Mouse (Mus musculus) lung, embryonic 16.5 days (tissue): Measurements from ENCODE around the gene Heg1. TPM values are rescaled to one million over a fixed set of nuclear protein-coding genes. Genes with fewer than 3 reads are reported as not detected.

Source experiments
- ATAC-seq: fragments of 200-750 bp; cut with Nextera tagmentation; 2 replicates; pipeline ENCODE4 v1.8.0; 2017; ENCODE audit warnings: low read depth, mild to moderate bottlenecking, moderate library complexity
- H3K27ac ChIP-seq: fragments of 300-500 bp; sonication (generic); 2 replicates; pipeline ENCODE4 v1.5.1; 2014; ENCODE audit warnings: mild to moderate bottlenecking, control low read depth, low read length
- H3K27me3 ChIP-seq: fragments of 300-500 bp; sonication (generic); 2 replicates; pipeline ENCODE4 v1.6.1; 2014; ENCODE audit warnings: low read depth, low read length, mixed read lengths; ENCODE audit not compliant: control insufficient read depth, insufficient read depth
- H3K36me3 ChIP-seq: fragments of 300-500 bp; sonication (generic); 2 replicates; pipeline ENCODE4 v1.6.1; 2014; ENCODE audit warnings: low read length; ENCODE audit not compliant: control insufficient read depth, insufficient read depth
- H3K4me1 ChIP-seq: fragments of 300-500 bp; sonication (generic); replicated peaks from 2 replicates; pipeline ENCODE4 v1.6.1; 2014; ENCODE audit warnings: low read length, mixed read lengths; ENCODE audit not compliant: control insufficient read depth, insufficient read depth
- H3K4me2 ChIP-seq: fragments of 300-500 bp; sonication (generic); 2 replicates; pipeline ENCODE4 v1.6.1; 2014; ENCODE audit warnings: low read depth, low read length, control low read depth
- H3K4me3 ChIP-seq: fragments of 300-500 bp; sonication (generic); 2 replicates; pipeline ENCODE4 v1.5.1; 2014; ENCODE audit warnings: mild to moderate bottlenecking, low read length, control low read depth
- H3K9ac ChIP-seq: fragments of 300-500 bp; sonication (generic); 2 replicates; pipeline ENCODE4 v1.6.1; 2014; ENCODE audit warnings: low read length, control low read depth
- H3K9me3 ChIP-seq: fragments of 300-500 bp; sonication (generic); 2 replicates; pipeline ENCODE4 v1.6.1; 2016; ENCODE audit warnings: low read length; ENCODE audit not compliant: control insufficient read depth
- WGBS: fragments of 180-500 bp; shearing (Covaris S2); extraction: QIAGEN DNeasy Blood & Tissue Kit; methylation state at CpG from one replicate; pipeline ENCODE4 v1.1.7; 2014; 5-methylcytosine and 5-hydroxymethylcytosine counted together
- polyA plus RNA-seq: library from polyadenylated mRNA; unstranded; fragments of >200 nt; fragmentation: Nextera tagmentation; extraction: Ambion mirVana; gene quantifications from 2 replicates; pipeline ENCODE4 v1.2.1, GENCODE M21; 2015

Gene Heg1
- polyA plus RNA-seq, 1 experiment from 2014 or later: 19.2 TPM

DNA sequence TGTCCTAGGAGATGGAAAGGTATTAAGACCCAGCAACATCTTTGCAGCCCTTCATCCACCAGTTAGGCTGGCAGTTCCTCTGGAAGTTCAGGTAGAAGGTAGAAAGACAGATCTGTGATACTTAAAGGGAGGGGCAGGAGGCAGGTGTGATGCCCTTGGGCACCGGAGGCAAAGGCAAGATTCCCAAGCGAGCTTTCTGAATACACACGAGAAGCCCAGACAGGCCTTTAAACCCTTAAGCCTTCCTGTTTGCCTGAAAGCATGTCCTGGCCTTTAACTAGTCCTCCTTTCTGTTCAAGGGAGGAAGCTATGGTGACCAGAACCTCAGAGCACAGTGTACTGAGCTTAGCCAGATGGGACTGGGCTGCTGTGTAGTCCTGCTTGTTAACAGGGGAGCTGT, 1.5 kb upstream of the Heg1 start:
- Histone ChIP-seq H3K36me3 (no peaks in the 10 kb centered on the region), H3K27ac (no peak overlapping the region), H3K27me3 (no peaks in the 10 kb centered on the region), H3K9ac (no peak overlapping the region), H3K4me2 (no peak overlapping the region), H3K4me1 (peaks cover 21% of the 10 kb centered on the region), H3K4me3 (no peak overlapping the region), H3K9me3 (no peaks in the 10 kb centered on the region)
- WGBS: 72% methylated on average over 3 of the region's 3 CpGs
- no peak for ATAC-seq

DNA sequence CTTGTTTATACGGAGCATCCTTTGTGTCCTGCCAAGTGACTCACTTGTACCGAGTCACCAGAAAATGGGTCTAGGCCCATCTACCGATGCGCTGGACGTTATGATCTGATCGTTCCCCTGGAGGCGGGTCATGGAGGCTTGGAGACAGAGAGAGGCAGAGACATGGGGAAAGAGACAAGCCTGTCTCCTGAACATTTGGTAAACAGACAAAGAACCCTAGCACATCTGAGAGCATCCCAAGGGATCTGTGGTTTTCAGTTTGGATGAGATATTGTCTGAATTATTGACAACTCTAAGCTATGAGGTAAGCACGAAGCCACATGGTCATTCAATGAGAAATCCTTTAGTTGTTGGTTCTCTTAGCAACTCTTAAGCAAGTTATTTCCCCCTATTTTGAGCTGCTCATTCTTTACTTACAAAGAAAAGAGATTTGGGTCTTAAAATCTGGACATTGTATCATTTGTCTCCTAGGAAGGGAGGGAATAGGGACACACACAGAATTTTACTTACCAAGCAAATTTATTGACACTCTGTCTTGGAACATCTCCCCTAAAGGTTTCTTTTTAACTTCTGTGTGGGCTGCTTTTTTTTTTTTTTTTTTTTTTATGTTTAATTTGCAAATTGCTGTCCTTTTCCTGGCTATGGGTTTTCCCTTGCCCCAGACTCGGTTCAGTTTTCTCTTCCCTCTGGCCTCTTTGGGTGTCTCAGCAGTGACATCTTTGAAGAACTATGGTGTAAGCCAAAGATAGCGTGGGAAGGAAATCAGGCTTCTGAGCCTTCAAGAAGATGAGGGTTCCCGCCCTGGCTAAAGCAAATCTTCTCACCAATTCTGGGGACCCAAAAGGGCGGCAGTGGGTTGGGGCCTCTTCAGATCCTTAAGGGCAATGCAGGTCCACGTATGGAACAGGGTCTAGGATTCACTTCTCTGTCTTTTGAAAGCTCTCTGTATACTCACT, 686 bp upstream of the Heg1 start:
- H3K27me3 ChIP-seq: no peaks in the 10 kb centered on the region
- 61% methylated on average over 13 of the region's 13 CpGs for WGBS
- peaks cover 21% of the 10 kb centered on the region for H3K4me1 ChIP-seq
- H3K9me3 ChIP-seq: no peaks in the 10 kb centered on the region
- ATAC-seq: peak; percentile 19; the same call in 1 of the 2 replicates
- H3K4me3 ChIP-seq: peak overlapping the region; percentile 80
- peak overlapping the region; percentile 82 for H3K9ac ChIP-seq
- H3K36me3 ChIP-seq: no peaks in the 10 kb centered on the region
- peak overlapping the region; percentile 79 for H3K27ac ChIP-seq
- peak overlapping the region; percentile 72 for H3K4me2 ChIP-seq

DNA sequence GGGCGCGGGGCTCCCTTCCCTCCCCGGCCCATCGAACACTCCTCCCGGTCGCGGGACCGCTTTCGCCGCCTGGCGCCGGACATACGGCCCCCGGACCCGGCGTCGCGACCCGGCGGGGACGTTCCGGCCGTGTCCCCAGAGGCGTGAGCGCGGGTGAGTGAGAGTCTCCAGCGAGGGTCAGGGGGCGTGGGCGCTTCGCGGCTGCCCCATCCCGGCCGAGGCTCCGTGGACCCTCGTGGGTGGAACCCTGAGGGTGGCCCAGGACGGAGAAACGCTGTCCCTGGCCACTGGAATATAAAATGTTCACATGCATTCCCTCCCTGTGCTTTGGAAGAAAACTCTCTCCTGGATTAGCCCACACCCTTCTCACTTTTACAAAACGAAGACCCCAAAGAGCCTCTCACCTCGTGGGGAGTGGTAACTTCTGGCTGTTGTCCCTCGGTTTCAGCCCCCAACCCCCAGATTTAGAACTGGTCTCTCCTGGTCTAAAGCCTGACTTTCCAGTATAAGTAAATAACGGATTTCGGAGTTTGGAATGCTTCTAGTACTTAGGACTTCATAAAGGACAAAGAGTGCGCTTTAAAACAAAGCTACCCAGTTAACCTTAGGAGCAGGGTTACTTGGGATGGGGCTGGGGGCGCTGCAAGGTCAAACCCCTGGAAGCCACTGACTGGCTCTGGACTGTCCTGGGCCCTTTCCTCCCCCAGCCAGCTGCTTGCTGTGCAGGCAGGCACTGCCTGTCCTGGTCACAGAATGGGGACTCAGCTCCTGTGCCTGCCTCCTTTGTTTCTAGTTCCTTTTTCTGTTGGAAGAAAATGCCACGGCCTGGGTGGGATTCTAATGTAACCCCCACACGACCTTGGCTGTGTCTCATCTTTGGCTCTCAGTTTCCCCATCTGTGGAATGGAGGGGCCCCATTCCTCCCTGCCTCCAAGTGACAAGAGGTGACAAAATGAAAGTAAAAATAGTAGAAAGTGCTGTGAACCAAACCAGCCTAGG, 832 bp downstream of the Heg1 start:
- H3K4me1 ChIP-seq: peaks cover 21% of the 10 kb centered on the region
- under 1% methylated on average over 39 of the region's 46 CpGs for WGBS
- peak overlapping the region; percentile 72 for H3K4me2 ChIP-seq
- H3K36me3 ChIP-seq: no peaks in the 10 kb centered on the region
- H3K4me3 ChIP-seq: peak overlapping the region; percentile 80
- no peaks in the 10 kb centered on the region for H3K27me3 ChIP-seq
- ATAC-seq: peak; percentile 47
- H3K9me3 ChIP-seq: no peaks in the 10 kb centered on the region
- peak overlapping the region; percentile 82 for H3K9ac ChIP-seq
- peak overlapping the region; percentile 79 for H3K27ac ChIP-seq

DNA sequence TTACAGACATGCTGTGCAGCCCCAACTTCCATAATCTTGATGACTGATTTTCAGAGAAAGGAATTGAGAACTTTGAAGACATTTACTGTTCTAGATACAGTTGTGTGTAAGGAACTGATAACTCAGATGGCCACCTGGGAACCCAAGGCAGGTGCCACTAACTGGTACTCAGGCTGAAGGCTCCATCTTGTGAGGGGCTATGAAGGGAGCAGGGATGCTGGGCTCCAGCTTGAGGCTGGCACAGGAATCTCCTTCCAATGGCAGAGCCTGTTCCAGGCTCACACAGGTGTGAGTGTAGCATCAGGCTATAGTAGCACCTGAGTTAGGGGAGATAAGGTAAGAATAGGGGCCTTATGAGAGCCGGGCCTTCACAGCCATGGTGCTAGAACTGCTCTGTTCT, 1.9 kb downstream of the Heg1 start:
- ATAC-seq: no peak
- H3K27me3 ChIP-seq: no peaks in the 10 kb centered on the region
- peak overlapping the region; percentile 72 for H3K4me2 ChIP-seq
- H3K27ac ChIP-seq: no peak overlapping the region
- peaks cover 21% of the 10 kb centered on the region for H3K4me1 ChIP-seq
- peak overlapping the region; percentile 80 for H3K4me3 ChIP-seq
- H3K9me3 ChIP-seq: no peaks in the 10 kb centered on the region
- H3K9ac ChIP-seq: peak overlapping the region; percentile 82
- 70% methylated on average over 1 of the region's 1 CpGs for WGBS
- H3K36me3 ChIP-seq: no peaks in the 10 kb centered on the region

DNA sequence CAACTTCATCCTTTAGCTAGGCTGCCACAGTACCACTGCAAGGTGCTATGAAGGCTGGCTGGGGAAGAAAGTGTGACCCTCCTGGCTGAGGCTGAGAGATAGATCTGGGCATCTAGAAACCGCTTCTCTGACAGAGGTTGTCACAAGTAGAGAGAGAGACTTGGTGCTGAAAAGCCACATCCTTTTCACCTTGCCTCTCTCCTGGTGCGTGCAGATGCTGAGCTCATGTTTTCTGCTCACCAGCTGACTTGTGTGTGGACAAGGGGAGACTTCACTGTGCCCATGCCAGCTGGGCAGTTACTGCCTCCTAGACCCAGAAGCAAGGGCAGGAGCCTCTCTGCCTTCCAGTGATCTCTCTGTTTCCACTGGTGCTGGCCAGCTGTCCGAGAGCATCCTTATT, 3.6 kb downstream of the Heg1 start:
- Histone ChIP-seq H3K4me3 (no peak overlapping the region), H3K27ac (no peak overlapping the region), H3K9me3 (no peaks in the 10 kb centered on the region), H3K4me1 (peaks cover 21% of the 10 kb centered on the region), H3K9ac (no peak overlapping the region), H3K4me2 (peak overlapping the region; percentile 72; the same call in 1 of the 2 replicates), H3K27me3 (no peaks in the 10 kb centered on the region), H3K36me3 (no peaks in the 10 kb centered on the region)
- ATAC-seq: no peak
- WGBS: 63% methylated on average over 3 of the region's 3 CpGs

DNA sequence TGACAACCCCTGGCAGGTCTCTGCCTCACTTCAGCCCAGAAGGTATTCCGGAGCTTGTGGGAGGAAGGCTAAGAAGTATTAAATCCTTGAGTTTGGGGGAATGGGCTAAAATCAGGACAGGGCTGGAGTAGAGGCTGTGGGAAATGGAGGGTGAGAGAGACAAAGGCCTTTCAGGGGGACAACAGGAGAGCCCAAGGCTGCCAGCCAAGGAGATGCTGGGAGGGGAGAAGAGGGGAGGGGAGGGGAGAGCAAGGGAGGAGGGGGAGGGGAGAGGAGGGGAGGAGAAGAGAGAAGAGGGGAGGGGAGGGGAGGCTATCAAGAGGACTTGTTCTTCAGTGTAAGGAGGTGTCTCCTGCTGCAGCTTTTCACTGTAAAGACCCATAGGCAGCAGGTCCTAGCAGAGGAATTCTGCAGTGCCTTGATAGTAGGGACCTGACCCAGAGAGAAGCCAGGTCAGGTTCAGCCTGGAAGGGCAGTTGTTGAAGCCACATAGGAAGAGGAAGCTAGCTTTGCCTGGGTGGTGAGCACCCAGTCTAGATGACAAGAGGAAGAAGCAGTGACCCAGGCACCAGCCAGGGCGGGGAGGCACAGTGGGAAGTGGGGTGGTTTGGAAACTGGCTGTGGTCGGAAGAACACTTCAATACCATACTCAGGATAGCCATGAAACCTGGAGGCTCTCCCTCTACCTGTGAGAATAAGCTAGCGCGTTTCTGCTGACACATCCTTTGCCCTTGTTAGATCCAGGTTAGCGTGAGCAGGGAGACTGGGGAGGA, 7.0 kb downstream of the Heg1 start:
- Histone ChIP-seq H3K27ac (no peak overlapping the region), H3K4me1 (peaks cover 14% of the 10 kb centered on the region; the same call in 1 of the 2 replicates), H3K27me3 (no peaks in the 10 kb centered on the region), H3K9me3 (no peaks in the 10 kb centered on the region), H3K36me3 (no peaks in the 10 kb centered on the region), H3K4me2 (no peak overlapping the region), H3K9ac (no peak overlapping the region), H3K4me3 (no peak overlapping the region)
- ATAC-seq: no peak
- 81% methylated on average over 6 of the region's 6 CpGs for WGBS

DNA sequence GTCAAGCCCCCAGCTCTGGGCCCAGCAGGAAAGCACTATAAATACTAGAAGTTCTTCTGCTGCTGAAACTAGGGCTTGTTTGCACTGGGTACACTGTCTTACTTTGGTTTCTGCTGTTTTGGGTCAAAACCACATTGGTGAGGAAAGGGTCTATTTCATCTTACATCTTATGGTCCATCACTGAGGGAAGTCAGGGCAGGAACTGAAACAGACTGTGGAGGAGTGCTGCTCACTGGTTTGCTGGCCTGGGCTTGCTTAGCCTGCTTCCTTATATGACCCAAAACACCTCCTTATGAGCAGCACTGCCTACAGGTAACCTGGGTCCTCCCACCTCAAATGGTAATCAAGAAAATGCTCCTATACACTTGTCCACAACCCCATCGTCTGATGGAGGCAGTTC, 9.4 kb downstream of the Heg1 start:
- Histone ChIP-seq H3K27ac (no peak overlapping the region), H3K9me3 (no peaks in the 10 kb centered on the region), H3K4me1 (peaks cover 19% of the 10 kb centered on the region), H3K27me3 (no peaks in the 10 kb centered on the region), H3K36me3 (no peaks in the 10 kb centered on the region), H3K9ac (no peak overlapping the region), H3K4me2 (no peak overlapping the region), H3K4me3 (no peak overlapping the region)
- no peak for ATAC-seq
- 81% methylated on average over 1 of the region's 1 CpGs for WGBS

DNA sequence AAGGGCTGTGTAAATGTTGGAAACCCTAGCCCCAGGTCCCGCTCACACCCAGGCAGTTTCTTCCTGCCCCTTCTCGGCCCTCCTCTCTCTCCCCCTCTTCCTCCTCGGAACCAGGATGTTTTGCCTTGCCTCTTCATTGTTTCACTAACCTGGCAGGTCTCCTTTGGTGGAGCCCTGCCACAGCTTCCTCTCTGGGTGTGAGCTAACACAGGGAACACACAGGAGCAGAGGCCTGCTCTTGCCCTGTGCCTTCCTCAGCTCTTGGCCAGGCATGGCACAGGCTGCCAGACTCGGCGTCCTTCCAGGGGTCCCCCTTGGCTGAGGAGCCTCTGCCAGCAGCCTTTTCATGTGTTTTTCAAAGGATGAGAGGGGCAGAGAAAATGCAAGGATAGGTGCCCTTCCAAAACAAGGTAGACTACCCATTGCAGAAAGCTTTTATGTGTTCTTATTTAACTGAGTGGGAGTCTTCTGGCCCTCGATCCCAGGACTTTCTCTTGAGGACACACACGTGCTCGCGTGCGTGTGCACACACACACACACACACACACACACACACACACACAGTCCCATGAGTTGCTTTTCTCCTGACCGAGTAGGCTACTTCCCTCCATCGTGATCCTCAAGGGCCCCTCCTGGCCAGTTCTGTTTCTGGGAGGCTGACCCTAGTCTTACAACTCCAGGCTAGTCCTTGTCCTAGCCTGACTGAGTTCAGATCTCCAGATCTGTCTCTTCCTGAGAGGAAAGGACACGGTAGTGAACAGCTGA, 12.8 kb downstream of the Heg1 start:
- peak overlapping the region; percentile 81 for H3K27ac ChIP-seq
- peak; percentile 69 for ATAC-seq
- peaks cover 21% of the 10 kb centered on the region for H3K4me1 ChIP-seq
- H3K36me3 ChIP-seq: no peaks in the 10 kb centered on the region
- H3K4me2 ChIP-seq: no peak overlapping the region
- no peaks in the 10 kb centered on the region for H3K27me3 ChIP-seq
- no peak overlapping the region for H3K4me3 ChIP-seq
- 62% methylated on average over 13 of the region's 13 CpGs for WGBS
- H3K9ac ChIP-seq: 0 out of 2 replicates have a peak overlapping the region, but pooled peaks have one; percentile 5
- H3K9me3 ChIP-seq: no peaks in the 10 kb centered on the region
